Mouse (Mus musculus) spleen, adult 2 months (tissue): ENCODE results near the gene Tmem54. TPM values are rescaled to one million over a fixed set of nuclear protein-coding genes. Genes with fewer than 3 reads are reported as not detected.
A peak's percentile ranks its signal among the peaks of the same experiment; 100 is the strongest.

Source experiments
- DNase-seq, 2 experiments: peaks; one replicate each; pipeline versions ENCODE4 v3.0.0 to v3.0.0-alpha.2; 2012 to 2021; ENCODE audit warnings: low spot score in 2 of 2, low read depth in 1 of 2
- H3K27ac ChIP-seq: fragments of 200-500 bp; 2 replicates; pipeline ENCODE4 v1.5.1; 2012; ENCODE audit warnings: low read length, inconsistent platforms; ENCODE audit not compliant: insufficient read depth
- H3K27me3 ChIP-seq: fragments of 200-500 bp; 2 replicates; pipeline ENCODE4 v1.6.1; 2012; ENCODE audit warnings: mild to moderate bottlenecking, moderate library complexity, low read length, inconsistent platforms; ENCODE audit not compliant: control insufficient read depth, insufficient read depth
- H3K36me3 ChIP-seq: fragments of 200-500 bp; 2 replicates; pipeline ENCODE4 v1.6.1; 2012; ENCODE audit warnings: mild to moderate bottlenecking, low read length, inconsistent platforms; ENCODE audit not compliant: control insufficient read depth, insufficient read depth
- H3K4me1 ChIP-seq: fragments of 200-500 bp; 2 replicates; pipeline ENCODE4 v1.6.1; 2011; ENCODE audit warnings: inconsistent platforms; ENCODE audit not compliant: control insufficient read depth, insufficient read depth, insufficient read length
- H3K4me3 ChIP-seq: fragments of 200-500 bp; 2 replicates; pipeline ENCODE4 v1.5.1; 2011; ENCODE audit warnings: mild to moderate bottlenecking, inconsistent platforms; ENCODE audit not compliant: insufficient read depth, insufficient read length; ENCODE audit errors: extremely low read depth
- CTCF ChIP-seq: fragments of 200-500 bp; IDR thresholded peaks from 2 replicates; pipeline ENCODE4 v1.5.1; 2011; ENCODE audit warnings: mild to moderate bottlenecking, inconsistent platforms; ENCODE audit not compliant: insufficient read depth, insufficient read length, insufficient replicate concordance; ENCODE audit errors: extremely low read depth
- POLR2A ChIP-seq: fragments of 200-500 bp; IDR thresholded peaks from 2 replicates; pipeline ENCODE4 v1.6.1; 2011; ENCODE audit warnings: low read depth, low read length, inconsistent platforms
- WGBS: fragments of 180-500 bp; shearing (Covaris S2); methylation state at CpG from one replicate; pipeline ENCODE4 v1.1.7; 2018; 5-methylcytosine and 5-hydroxymethylcytosine counted together
- polyA plus RNA-seq: library from polyadenylated mRNA; depleted of rRNA; stranded (reverse); fragments of >200 nt; gene quantifications from 2 replicates; pipeline ENCODE4 v1.2.3, GENCODE M21; 2012; rRNA removed

Tmem54 gene
- 0.60 TPM in 1 of 2 replicates, not detected in the other for polyA plus RNA-seq

- H3K27me3 ChIP-seq, result no peaks in the 10 kb centered on the region
- H3K4me1 ChIP-seq, result no peaks in the 10 kb centered on the region; the same call in 1 of the 2 replicates
- TF ChIP-seq CTCF (no peak), POLR2A (no peak)
- 7% methylated on average over 40 of the region's 40 CpGs for WGBS
- no peak within 1 kb of the TSS for H3K27ac ChIP-seq
- H3K4me3 ChIP-seq, result no peak within 1 kb of the TSS
- DNase-seq, result no peak
- H3K36me3 ChIP-seq, result no peaks in the 10 kb centered on the region
These were observed at the start of gene Tmem54 for GRCm38 (mm10) chr4:129105356-129105755. Gene Tmem54 (plus strand): TSS chr4:129105548.

- no peak for DNase-seq
- Histone ChIP-seq H3K4me1 (no peaks in the 10 kb centered on the region; the same call in 1 of the 2 replicates), H3K4me3 (no peak overlapping the region), H3K27me3 (no peaks in the 10 kb centered on the region), H3K36me3 (no peaks in the 10 kb centered on the region), H3K27ac (no peak overlapping the region)
- TF ChIP-seq CTCF, result no peak
- TF ChIP-seq POLR2A, result no peak
- 80% methylated on average over 5 of the region's 5 CpGs for WGBS
These were observed 49.8 kb upstream of the Tmem54 start for GRCm38 (mm10) chr4:129055562-129055961.

- TF ChIP-seq CTCF, result no peak
- peak; percentile 93 for TF ChIP-seq POLR2A
- Histone ChIP-seq H3K27me3 (no peaks in the 10 kb centered on the region), H3K27ac (peak overlapping the region; percentile 91), H3K4me3 (peak overlapping the region; percentile 88), H3K36me3 (no peaks in the 10 kb centered on the region), H3K4me1 (peaks cover 3% of the 10 kb centered on the region)
- peak; percentile 86 to 93 for DNase-seq
- WGBS, result 5% methylated on average over 44 of the region's 44 CpGs
These were observed 47.7 kb upstream of the Tmem54 start for GRCm38 (mm10) chr4:129057533-129058206.

GRCm38 (mm10) chr4:129058207-129059092 lies 46.9 kb upstream of the Tmem54 start, which contains the start of gene Rnf19b:
Gene Rnf19b (plus strand): TSS chr4:129058271.
- no peaks in the 10 kb centered on the region for H3K27me3 ChIP-seq
- H3K4me3 ChIP-seq, result peak within 1 kb of the TSS; percentile 88
- WGBS, result under 1% methylated on average over 86 of the region's 107 CpGs
- no peak for TF ChIP-seq CTCF
- no peak for TF ChIP-seq POLR2A
- DNase-seq, result peak in 1 of 2 experiments; percentile 47
- H3K27ac ChIP-seq, result peak within 1 kb of the TSS; percentile 91
- H3K36me3 ChIP-seq, result no peaks in the 10 kb centered on the region
- peaks cover 7% of the 10 kb centered on the region for H3K4me1 ChIP-seq

- TF ChIP-seq CTCF (no peak), POLR2A (no peak)
- Histone ChIP-seq H3K36me3 (no peaks in the 10 kb centered on the region), H3K4me1 (peaks cover 7% of the 10 kb centered on the region), H3K27me3 (no peaks in the 10 kb centered on the region), H3K27ac (peak overlapping the region; percentile 91), H3K4me3 (peak overlapping the region; percentile 88)
- DNase-seq, result peak in 1 of 2 experiments; percentile 29
- WGBS, result under 1% methylated on average over 13 of the region's 13 CpGs
These were observed 46.2 kb upstream of the Tmem54 start for GRCm38 (mm10) chr4:129059125-129059551.

GRCm38 (mm10) chr4:129059922-129060321 lies 45.4 kb upstream of the Tmem54 start:
- 6% methylated on average over 4 of the region's 4 CpGs for WGBS
- Histone ChIP-seq H3K27me3 (no peaks in the 10 kb centered on the region), H3K4me3 (peak overlapping the region; percentile 33; the same call in 1 of the 2 replicates), H3K27ac (peak overlapping the region; percentile 56; the same call in 1 of the 2 replicates), H3K4me1 (peaks cover 7% of the 10 kb centered on the region), H3K36me3 (no peaks in the 10 kb centered on the region)
- DNase-seq, result no peak
- TF ChIP-seq POLR2A (no peak), CTCF (no peak)
